Mouse (Mus musculus): ENCODE measurements at regions not wholly inside any gene's neighbourhood (a gene's known extent, or its start where the extent isn't known, plus 50 kb on each side); places are given as distances from the start of the nearest gene placed in this dataset.

GRCm38 (mm10) chr14:98241906-98242305, 72.3 kb upstream of the Dach1 start:
- peak; percentile 8 to 54 for DNase-seq

All from lung, postnatal 4 days (tissue).